Mouse (Mus musculus) thymus, adult 2 months (tissue): Measurements from ENCODE around the gene Pcp4.

Experiments
- CTCF ChIP-seq: fragments of 200-500 bp; IDR thresholded peaks from 2 replicates; pipeline ENCODE4 v1.5.1; 2012; ENCODE audit warnings: mild to moderate bottlenecking, control low read depth, low read length, moderate library complexity, borderline replicate concordance; ENCODE audit not compliant: control insufficient read depth, poor library complexity, insufficient read depth; ENCODE audit errors: extremely low read depth
- POLR2A ChIP-seq: fragments of 200-500 bp; IDR thresholded peaks from 2 replicates; pipeline ENCODE4 v1.6.1; 2012; ENCODE audit warnings: mild to moderate bottlenecking, low read length, control low read depth, moderate library complexity; ENCODE audit not compliant: control insufficient read depth, poor library complexity, insufficient read depth; ENCODE audit errors: extremely low read depth

- no peak for TF ChIP-seq CTCF
- TF ChIP-seq POLR2A = no peak
Measured at GRCm38 (mm10) chr16:96468698-96469097, 1.3 kb downstream of the Pcp4 start.
